Mouse (Mus musculus): ENCODE data around the gene Zfp65. TPM values are rescaled to one million over a fixed set of nuclear protein-coding genes. Genes with fewer than 3 reads are reported as not detected.
"Not testable (repeated sequence)": the region's sequence is repeated elsewhere in the genome, so short reads cannot be mapped to it uniquely, and the experiment has no call there.

Gene Zfp65
- 4.7 and 4.9 TPM in 2 replicates for polyA plus RNA-seq (2015; fragmentation: Nextera tagmentation; extraction: Ambion mirVana)

GRCm38 (mm10) chr13:67728641-67729318 is at the start of gene Zfp65:
Zfp65 (minus strand) TSS chr13:67729173.
- Histone ChIP-seq H3K36me3 (no peaks in the 10 kb centered on the region), H3K4me2 (replicated peaks) (peak within 1 kb of the TSS; percentile 72), H3K9ac (peak within 1 kb of the TSS; percentile 58), H3K27me3 (replicated peaks) (no peaks in the 10 kb centered on the region), H3K4me3 (replicated peaks) (peak within 1 kb of the TSS; percentile 55), H3K27ac (0 out of 2 replicates have a peak within 1 kb of the TSS, but pooled peaks have one; percentile 13), H3K9me3 (peaks cover 4% of the 10 kb centered on the region; the same call in 1 of the 2 replicates), H3K4me1 (replicated peaks) (no peaks in the 10 kb centered on the region)
- ATAC-seq = peak; percentile 93
- 4% methylated on average over 16 of the region's 21 CpGs for WGBS

GRCm38 (mm10) chr13:67763031-67763768 is 34.2 kb upstream of the Zfp65 start:
- ATAC-seq = no peak
- no peak overlapping the region for H3K9ac ChIP-seq
- no peaks in the 10 kb centered on the region for H3K36me3 ChIP-seq
- no peaks in the 10 kb centered on the region for H3K27me3 ChIP-seq (replicated peaks)
- H3K4me3 ChIP-seq (replicated peaks) = no peak overlapping the region
- no peaks in the 10 kb centered on the region for H3K9me3 ChIP-seq
- 83% methylated on average over 2 of the region's 2 CpGs for WGBS
- H3K27ac ChIP-seq = no peak overlapping the region
- H3K4me2 ChIP-seq (replicated peaks) = no peak overlapping the region
- H3K4me1 ChIP-seq (replicated peaks) = no peaks in the 10 kb centered on the region

GRCm38 (mm10) chr13:67759966-67760365 is 31.0 kb upstream of the Zfp65 start:
- H3K4me2 ChIP-seq (replicated peaks) = no peak overlapping the region
- H3K9me3 ChIP-seq = no peaks in the 10 kb centered on the region
- H3K36me3 ChIP-seq = no peaks in the 10 kb centered on the region
- no peaks in the 10 kb centered on the region for H3K27me3 ChIP-seq (replicated peaks)
- no peaks in the 10 kb centered on the region for H3K4me1 ChIP-seq (replicated peaks)
- no peak overlapping the region for H3K4me3 ChIP-seq (replicated peaks)
- H3K27ac ChIP-seq = no peak overlapping the region
- no peak overlapping the region for H3K9ac ChIP-seq
- 79% methylated on average over 1 of the region's 1 CpGs for WGBS
- ATAC-seq = no peak

- H3K4me2 ChIP-seq (replicated peaks) = no peak overlapping the region
- WGBS = 84% methylated on average over 6 of the region's 6 CpGs
These were observed 26.8 kb upstream of the Zfp65 start for GRCm38 (mm10) chr13:67755761-67756160.

DNA sequence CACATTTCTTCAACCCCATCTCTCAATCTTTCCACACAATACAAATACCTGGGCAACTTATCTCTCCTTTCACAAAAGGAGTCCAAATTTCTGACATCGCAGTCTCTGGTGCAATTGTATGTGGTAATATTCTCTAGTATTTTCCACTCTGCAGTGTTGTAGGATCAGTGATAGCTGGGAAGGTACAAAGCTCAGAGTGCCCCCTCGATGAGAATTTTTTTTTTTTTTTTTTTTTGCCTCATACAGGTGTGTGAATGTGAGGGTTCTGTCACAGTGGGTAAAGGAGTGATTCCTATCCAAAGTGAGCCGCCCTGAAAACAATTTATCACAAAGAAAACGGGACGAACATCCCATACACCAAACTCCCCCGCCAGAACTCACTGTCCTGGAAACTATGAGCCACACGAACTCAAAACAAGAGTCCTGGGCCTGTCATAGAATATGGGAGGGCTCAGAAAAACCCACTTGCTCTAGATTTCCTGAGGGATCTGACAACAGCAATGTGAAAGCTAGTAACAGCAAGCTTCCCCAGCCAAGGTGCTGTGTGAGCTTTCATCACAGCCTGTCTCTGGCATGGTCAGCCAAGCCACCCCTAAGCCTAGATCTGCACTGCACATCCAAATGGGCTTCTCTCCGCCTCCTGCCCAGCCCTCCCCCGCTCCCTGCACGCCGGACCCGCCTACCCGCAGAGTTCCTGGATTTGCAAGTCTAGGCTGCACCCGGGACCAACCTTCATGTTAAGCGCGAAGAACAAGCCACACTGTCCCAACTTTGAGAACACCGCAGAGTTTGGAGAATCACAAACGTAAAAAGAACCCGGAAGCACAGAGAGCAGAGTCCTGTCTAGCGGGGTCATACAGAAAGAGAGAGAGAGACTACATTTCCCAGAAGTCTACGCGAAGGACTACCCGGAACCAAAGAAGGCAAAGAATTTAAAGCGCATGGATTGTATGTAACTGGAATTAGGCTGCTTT is 25.6 kb upstream of the Zfp65 start, which contains the start of gene Zfp85:
TSS of gene Zfp85 (minus strand) at position 896 of the 974 bp plus-strand sequence.
- Histone ChIP-seq H3K4me1 (replicated peaks) (0 out of 2 replicates have a peak, but pooled peaks cover 3% of the 10 kb centered on the region), H3K9me3 (no peaks in the 10 kb centered on the region), H3K36me3 (no peaks in the 10 kb centered on the region), H3K27ac (peak within 1 kb of the TSS; percentile 86), H3K9ac (peak within 1 kb of the TSS; percentile 62), H3K4me3 (replicated peaks) (peak within 1 kb of the TSS; percentile 67), H3K4me2 (replicated peaks) (peak within 1 kb of the TSS; percentile 64), H3K27me3 (replicated peaks) (no peaks in the 10 kb centered on the region)
- peak; percentile 97 for ATAC-seq
- 5% methylated on average over 24 of the region's 24 CpGs for WGBS

More at GRCm38 (mm10) chr13:67755761-67756160, 26.8 kb upstream of the Zfp65 start:
- no peaks in the 10 kb centered on the region for H3K27me3 ChIP-seq (replicated peaks)
- no peak overlapping the region for H3K9ac ChIP-seq
- no peaks in the 10 kb centered on the region for H3K9me3 ChIP-seq
- 0 out of 2 replicates have a peak, but pooled peaks cover 3% of the 10 kb centered on the region for H3K4me1 ChIP-seq (replicated peaks)
- no peaks in the 10 kb centered on the region for H3K36me3 ChIP-seq
- H3K4me3 ChIP-seq (replicated peaks) = no peak overlapping the region
- H3K27ac ChIP-seq = no peak overlapping the region
- no peak for ATAC-seq

- H3K27ac ChIP-seq = no peak overlapping the region
- 88% methylated on average over 9 of the region's 9 CpGs for WGBS
- no peak for ATAC-seq
These were observed 14.9 kb upstream of the Zfp65 start for GRCm38 (mm10) chr13:67743896-67744295.

DNA sequence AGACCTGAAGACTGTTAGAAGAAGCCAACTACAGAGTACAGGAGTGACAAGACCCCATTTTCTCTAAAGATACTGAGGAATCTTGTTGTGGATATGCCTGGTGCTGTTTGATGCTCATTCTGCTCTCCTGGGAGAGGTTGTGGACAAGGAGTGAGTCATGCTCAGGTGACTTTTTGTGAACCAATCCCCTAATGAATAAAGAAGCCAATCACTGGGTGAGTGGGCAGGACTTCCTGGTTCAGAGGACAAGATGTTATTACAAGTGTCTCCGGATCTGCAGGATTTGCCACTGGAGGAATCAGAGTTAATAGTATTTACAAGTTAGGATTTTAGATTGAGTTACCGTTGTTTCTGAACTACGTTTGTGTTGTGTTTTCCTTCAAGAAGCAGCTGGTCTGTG is 14.0 kb upstream of the Zfp65 start:
- no peaks in the 10 kb centered on the region for H3K4me1 ChIP-seq (replicated peaks)
- H3K4me2 ChIP-seq (replicated peaks) = no peak overlapping the region
- no peaks in the 10 kb centered on the region for H3K9me3 ChIP-seq
- no peak for ATAC-seq
- no peak overlapping the region for H3K27ac ChIP-seq
- 85% methylated on average over 3 of the region's 3 CpGs for WGBS
- no peak overlapping the region for H3K9ac ChIP-seq
- H3K4me3 ChIP-seq (replicated peaks) = no peak overlapping the region
- no peaks in the 10 kb centered on the region for H3K27me3 ChIP-seq (replicated peaks)
- peaks cover under 1% of the 10 kb centered on the region; the same call in 1 of the 2 replicates for H3K36me3 ChIP-seq

More at GRCm38 (mm10) chr13:67743896-67744295, 14.9 kb upstream of the Zfp65 start:
- no peaks in the 10 kb centered on the region for H3K9me3 ChIP-seq
- H3K4me2 ChIP-seq (replicated peaks) = no peak overlapping the region
- H3K4me1 ChIP-seq (replicated peaks) = no peaks in the 10 kb centered on the region
- no peaks in the 10 kb centered on the region for H3K27me3 ChIP-seq (replicated peaks)
- peaks cover 3% of the 10 kb centered on the region; the same call in 1 of the 2 replicates for H3K36me3 ChIP-seq
- no peak overlapping the region for H3K9ac ChIP-seq
- H3K4me3 ChIP-seq (replicated peaks) = no peak overlapping the region

GRCm38 (mm10) chr13:67734391-67734790 is 5.4 kb upstream of the Zfp65 start:
- H3K4me1 ChIP-seq (replicated peaks); H3K4me2 ChIP-seq (replicated peaks); H3K27ac ChIP-seq; H3K36me3 ChIP-seq; ATAC-seq; H3K4me3 ChIP-seq (replicated peaks); H3K27me3 ChIP-seq (replicated peaks); H3K9ac ChIP-seq; H3K9me3 ChIP-seq: not testable (repeated sequence)
- 90% methylated on average over 9 of the region's 9 CpGs for WGBS

DNA sequence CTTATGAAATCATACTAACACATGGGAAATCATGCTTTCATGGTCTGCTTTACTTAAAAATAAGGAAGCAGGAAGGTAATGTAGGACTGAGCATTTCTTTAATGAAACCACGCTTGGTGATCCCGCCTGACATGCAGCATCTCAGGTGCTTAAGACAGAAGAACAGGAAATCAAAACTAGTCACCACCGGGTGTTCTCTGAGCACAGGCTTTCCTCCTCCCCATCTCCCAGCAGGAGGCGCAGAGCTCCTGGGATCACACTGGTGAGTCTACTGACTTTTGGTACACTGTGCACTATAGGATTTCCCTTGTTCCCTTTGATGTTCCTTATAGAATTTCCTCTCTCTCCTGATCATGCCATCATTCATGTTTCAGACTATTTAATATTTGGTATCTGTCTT is 468 bp upstream of the Zfp65 start:
- Histone ChIP-seq H3K4me2 (replicated peaks) (peak overlapping the region; percentile 72), H3K9ac (peak overlapping the region; percentile 58), H3K4me3 (replicated peaks) (peak overlapping the region; percentile 55)
- peak; percentile 88 for ATAC-seq
- not testable (repeated sequence) for H3K27ac ChIP-seq; H3K4me1 ChIP-seq (replicated peaks); H3K36me3 ChIP-seq; H3K27me3 ChIP-seq (replicated peaks); H3K9me3 ChIP-seq
- 30% methylated on average over 4 of the region's 4 CpGs for WGBS

GRCm38 (mm10) chr13:67728106-67728505 is 867 bp downstream of the Zfp65 start:
- H3K9ac ChIP-seq = no peak overlapping the region
- no peaks in the 10 kb centered on the region for H3K36me3 ChIP-seq
- H3K27me3 ChIP-seq (replicated peaks) = no peaks in the 10 kb centered on the region
- ATAC-seq = no peak
- H3K4me1 ChIP-seq (replicated peaks) = no peaks in the 10 kb centered on the region; the same call in 1 of the 2 replicates
- peak overlapping the region; percentile 55 for H3K4me3 ChIP-seq (replicated peaks)
- H3K9me3 ChIP-seq = 0 out of 2 replicates have a peak, but pooled peaks cover under 1% of the 10 kb centered on the region
- 54% methylated on average over 1 of the region's 1 CpGs for WGBS
- H3K4me2 ChIP-seq (replicated peaks) = peak overlapping the region; percentile 72
- H3K27ac ChIP-seq = no peak overlapping the region

GRCm38 (mm10) chr13:67725331-67725730 is 3.6 kb downstream of the Zfp65 start:
- WGBS = 68% methylated on average over 2 of the region's 2 CpGs
- not testable (repeated sequence) for H3K27ac ChIP-seq; H3K36me3 ChIP-seq; H3K4me3 ChIP-seq (replicated peaks); H3K9ac ChIP-seq; ATAC-seq; H3K9me3 ChIP-seq; H3K4me2 ChIP-seq (replicated peaks); H3K4me1 ChIP-seq (replicated peaks); H3K27me3 ChIP-seq (replicated peaks)

All from intestine, embryonic 15.5 days (tissue).